19 mouse cellular contexts compared by ENCODE assay signal in the genomic region with DNA sequence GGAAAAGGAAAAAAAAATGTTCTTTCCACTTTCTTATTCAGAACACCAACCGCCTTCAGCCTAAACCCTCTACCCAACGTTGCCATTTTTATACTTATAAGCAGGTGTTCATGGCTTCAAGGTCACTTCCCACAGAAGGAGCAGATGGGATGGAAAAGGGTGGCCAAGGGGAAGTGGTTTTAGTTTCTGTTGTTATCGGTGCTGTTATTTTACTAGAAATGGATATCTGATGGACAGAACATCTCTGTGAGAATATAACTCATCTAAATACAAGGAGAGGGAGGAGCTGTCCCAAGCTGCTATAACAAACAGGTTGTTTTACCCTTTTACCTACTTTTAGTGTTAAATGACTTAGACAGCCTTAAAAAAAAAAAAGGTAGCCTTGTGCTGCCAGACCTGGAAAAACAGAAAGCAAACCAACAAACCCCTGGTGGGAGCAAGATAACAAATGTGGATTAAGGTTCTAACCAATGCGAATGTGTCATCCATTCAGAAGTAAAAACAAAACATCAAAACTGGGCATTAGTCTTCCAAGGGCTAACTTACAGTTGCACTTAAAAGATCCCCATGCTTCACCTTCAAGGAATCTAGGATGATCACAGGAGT.
"Had no signal": no experiment of that assay in that cellular context is flagged by ENCODE, and none has a peak within 500 bp of the region (broad histone marks: within the 10 kb centered on the region; RNA-seq: fewer than 3 reads in every experiment).

No protein-coding gene starts in this region.

- ATAC-seq: midbrain, embryonic 13.5 days had no signal

- H3K36me3 ChIP-seq: kidney, embryonic 15.5 days; liver, embryonic 13.5 days; midbrain, embryonic 10.5 days; midbrain, embryonic 13.5 days; neural tube, embryonic 12.5 days; neural tube, embryonic 15.5 days; stomach, embryonic 15.5 days had no signal

- H3K9ac ChIP-seq: kidney, embryonic 15.5 days; liver, embryonic 13.5 days; midbrain, embryonic 13.5 days; neural tube, embryonic 12.5 days; neural tube, embryonic 15.5 days; stomach, embryonic 15.5 days had no signal

- DNase-seq: kidney, adult 11 months; kidney, adult 8-10 months; kidney, postnatal 10 days; kidney, postnatal 4 days; layer of hippocampus, adult 9-11 months; liver, embryonic 13.5 days; lung, adult 2 months; right cerebral cortex, adult 18-20 months; right cerebral cortex, postnatal 25 days; spleen, adult 18-20 months; thymus, postnatal 4 days had no signal

- H3K27ac ChIP-seq: kidney, embryonic 15.5 days; liver, embryonic 13.5 days; macrophage; midbrain, embryonic 10.5 days; midbrain, embryonic 13.5 days; neural tube, embryonic 12.5 days; neural tube, embryonic 15.5 days; stomach, embryonic 15.5 days had no signal

- H3K9me3 ChIP-seq: kidney, embryonic 15.5 days; liver, embryonic 13.5 days; megakaryocyte, embryonic 14.5 days; midbrain, embryonic 10.5 days; midbrain, embryonic 13.5 days; neural tube, embryonic 12.5 days; neural tube, embryonic 15.5 days; stomach, embryonic 15.5 days had no signal

- H3K27me3 ChIP-seq: kidney, embryonic 15.5 days; liver, embryonic 13.5 days; megakaryocyte, embryonic 14.5 days; midbrain, embryonic 13.5 days; neural tube, embryonic 12.5 days; neural tube, embryonic 15.5 days; stomach, embryonic 15.5 days had no signal

- H3K4me1 ChIP-seq: kidney, embryonic 15.5 days; midbrain, embryonic 10.5 days; midbrain, embryonic 13.5 days; neural tube, embryonic 12.5 days; neural tube, embryonic 15.5 days; stomach, embryonic 15.5 days had no signal

- H3K4me2 ChIP-seq: kidney, embryonic 15.5 days; liver, embryonic 13.5 days; midbrain, embryonic 13.5 days; neural tube, embryonic 12.5 days; neural tube, embryonic 15.5 days; stomach, embryonic 15.5 days had no signal

- H3K4me3 ChIP-seq: kidney, embryonic 15.5 days; liver, embryonic 13.5 days; megakaryocyte, embryonic 14.5 days; midbrain, embryonic 10.5 days; midbrain, embryonic 13.5 days; neural tube, embryonic 12.5 days; neural tube, embryonic 15.5 days; stomach, embryonic 15.5 days had no signal
